Mouse (Mus musculus): ENCODE results near the gene Gatb.

- TF ChIP-seq POLR2A (IDR thresholded peaks at IDR 0.05; ENCODE audit: insufficient read depth, low read depth, low read length): no peak
- no peak for TF ChIP-seq CTCF (IDR thresholded peaks at IDR 0.05; ENCODE audit: insufficient read depth, low read depth, low read length)
These were observed 8.8 kb downstream of the Gatb start for GRCm38 (mm10) chr3:85582726-85583125.
